Mouse (Mus musculus): ENCODE data around the gene Ldb3.

DNA sequence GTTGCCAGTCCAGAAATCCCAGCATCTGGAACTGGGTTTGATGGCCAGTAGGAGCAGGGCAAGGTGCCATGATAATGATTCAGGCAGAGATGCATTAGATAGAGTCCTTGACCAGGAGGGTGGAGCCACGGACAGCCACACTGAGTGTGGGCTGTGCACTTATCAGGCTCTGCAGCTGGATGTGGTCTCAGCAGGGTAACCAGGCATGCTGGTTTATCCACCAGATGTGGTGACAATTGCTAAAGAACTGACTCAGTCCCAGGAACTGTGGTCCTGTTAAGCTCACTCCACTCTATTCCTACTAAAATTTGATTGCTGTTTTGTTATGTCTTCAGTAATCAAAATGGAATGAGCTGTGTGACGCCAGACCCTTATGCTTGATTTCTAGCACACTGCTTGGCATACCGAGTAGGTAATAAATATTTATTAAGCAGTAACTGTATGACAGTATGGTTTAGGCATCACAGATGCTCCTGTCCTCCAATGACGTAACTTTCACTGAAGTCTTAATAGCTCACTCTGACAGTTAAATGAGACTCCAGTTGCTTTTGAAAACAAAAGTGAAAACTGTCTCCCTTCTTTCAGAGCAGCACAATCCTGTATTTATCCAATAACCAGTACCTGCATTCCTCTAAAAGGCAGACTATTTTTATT, 80.2 kb downstream of the Ldb3 start:
- TF ChIP-seq CTCF (IDR thresholded peaks at IDR 0.05; ENCODE audit: extremely low read depth, insufficient read length, insufficient replicate concordance, low read depth, low read length) (no peak), POLR2A (IDR thresholded peaks at IDR 0.05; ENCODE audit: low read depth, low read length) (no peak; the same call in 1 of the 2 replicates)

All from small intestine, adult 2 months (tissue).